Mouse (Mus musculus) hindbrain, embryonic 14.5 days (tissue): ENCODE measurements around the gene Olfr1200. TPM values are rescaled to one million over a fixed set of nuclear protein-coding genes. Genes with fewer than 3 reads are reported as not detected.

Experiments used
- ATAC-seq: fragments of 200-750 bp; cut with Nextera tagmentation; 2 replicates; pipeline ENCODE4 v1.8.0; 2017; ENCODE audit warnings: moderate number of reproducible peaks, mild to moderate bottlenecking, moderate TSS enrichment, moderate library complexity; ENCODE audit not compliant: low FRiP score
- DNase-seq: peaks from one replicate; pipeline ENCODE4 v3.0.0-alpha.2; 2015; ENCODE audit warnings: low spot score
- H3K27ac ChIP-seq: fragments of 300-500 bp; sonication (generic); 2 replicates; pipeline ENCODE4 v1.5.1; 2014; ENCODE audit warnings: mild to moderate bottlenecking, moderate library complexity
- H3K27me3 ChIP-seq: fragments of 300-500 bp; sonication (generic); 2 replicates; pipeline ENCODE4 v1.6.1; 2014; ENCODE audit warnings: mild to moderate bottlenecking, low read length, mixed read lengths; ENCODE audit not compliant: control insufficient read depth, insufficient read depth
- H3K36me3 ChIP-seq: fragments of 300-500 bp; sonication (generic); replicated peaks from 2 replicates; pipeline ENCODE4 v1.6.1; 2014; ENCODE audit not compliant: control insufficient read depth, insufficient read depth
- H3K4me1 ChIP-seq: fragments of 300-500 bp; sonication (generic); replicated peaks from 2 replicates; pipeline ENCODE4 v1.6.1; 2014; ENCODE audit warnings: antibody characterized with exemption, low read length, mixed read lengths; ENCODE audit not compliant: control insufficient read depth, insufficient read depth
- H3K4me2 ChIP-seq: fragments of 300-500 bp; sonication (generic); replicated peaks from 2 replicates; pipeline ENCODE4 v1.6.1; 2014; ENCODE audit warnings: mild to moderate bottlenecking, moderate library complexity
- H3K4me3 ChIP-seq: fragments of 300-500 bp; sonication (generic); replicated peaks from 2 replicates; pipeline ENCODE4 v1.5.1; 2014; ENCODE audit warnings: mild to moderate bottlenecking, low read length
- H3K9ac ChIP-seq: fragments of 300-500 bp; sonication (generic); 2 replicates; pipeline ENCODE4 v1.6.1; 2014
- H3K9me3 ChIP-seq: fragments of 300-500 bp; sonication (generic); 2 replicates; pipeline ENCODE4 v1.6.1; 2016; ENCODE audit warnings: low read length; ENCODE audit not compliant: control insufficient read depth
- WGBS: fragments of 180-500 bp; shearing (Covaris S2); extraction: QIAGEN DNeasy Blood & Tissue Kit; methylation state at CpG from one replicate; pipeline ENCODE4 v1.1.7; 2014; 5-methylcytosine and 5-hydroxymethylcytosine counted together
- polyA plus RNA-seq: library from polyadenylated mRNA; unstranded; fragments of >200 nt; fragmentation: Nextera tagmentation; extraction: Ambion mirVana; gene quantifications from 2 replicates; pipeline ENCODE4 v1.2.1, GENCODE M21; 2014

The Olfr1200 gene
- polyA plus RNA-seq, result not detected in 2 replicates

GRCm38 (mm10) chr2:88770388-88770787, at the start of gene Olfr1200:
Gene Olfr1200, minus strand, starts transcription at chr2:88770488.
- H3K4me3 ChIP-seq, result no peak within 1 kb of the TSS
- no peak for DNase-seq
- ATAC-seq, result no peak
- no peak within 1 kb of the TSS for H3K4me2 ChIP-seq
- 88% methylated on average over 2 of the region's 2 CpGs for WGBS
- no peaks in the 10 kb centered on the region for H3K4me1 ChIP-seq
- H3K27ac ChIP-seq, result no peak within 1 kb of the TSS
- H3K36me3 ChIP-seq, result no peaks in the 10 kb centered on the region
- no peak within 1 kb of the TSS for H3K9ac ChIP-seq
- no peaks in the 10 kb centered on the region for H3K9me3 ChIP-seq
- no peaks in the 10 kb centered on the region for H3K27me3 ChIP-seq

- Histone ChIP-seq H3K9ac (no peak within 1 kb of the TSS), H3K4me1 (no peaks in the 10 kb centered on the region), H3K4me2 (no peak within 1 kb of the TSS), H3K36me3 (no peaks in the 10 kb centered on the region), H3K27me3 (no peaks in the 10 kb centered on the region), H3K27ac (no peak within 1 kb of the TSS), H3K9me3 (no peaks in the 10 kb centered on the region), H3K4me3 (no peak within 1 kb of the TSS)
- no peak for DNase-seq
- 87% methylated on average over 1 of the region's 1 CpGs for WGBS
- ATAC-seq, result no peak
These were observed 43.9 kb upstream of the Olfr1200 start, which contains the start of gene Olfr1202 for GRCm38 (mm10) chr2:88814196-88814595. Gene Olfr1202, plus strand, starts transcription at chr2:88814496.

- WGBS, result 83% methylated on average over 6 of the region's 6 CpGs
- ATAC-seq (no peak), DNase-seq (no peak)
- H3K4me3 ChIP-seq, result no peak within 1 kb of the TSS
- H3K27me3 ChIP-seq, result no peaks in the 10 kb centered on the region
- no peak within 1 kb of the TSS for H3K4me2 ChIP-seq
- no peaks in the 10 kb centered on the region for H3K36me3 ChIP-seq
- H3K4me1 ChIP-seq, result no peaks in the 10 kb centered on the region
- no peak within 1 kb of the TSS for H3K27ac ChIP-seq
- no peaks in the 10 kb centered on the region for H3K9me3 ChIP-seq
- no peak within 1 kb of the TSS for H3K9ac ChIP-seq
These were observed 22.4 kb upstream of the Olfr1200 start, which contains the start of gene Olfr1201 for GRCm38 (mm10) chr2:88792736-88793135. Gene Olfr1201, plus strand, starts transcription at chr2:88793036.

- no peak for DNase-seq
- Histone ChIP-seq H3K36me3 (no peaks in the 10 kb centered on the region), H3K9ac (no peak within 1 kb of the TSS), H3K4me3 (no peak within 1 kb of the TSS), H3K4me2 (no peak within 1 kb of the TSS), H3K27ac (no peak within 1 kb of the TSS), H3K9me3 (no peaks in the 10 kb centered on the region), H3K27me3 (no peaks in the 10 kb centered on the region), H3K4me1 (no peaks in the 10 kb centered on the region)
- ATAC-seq, result no peak
- WGBS, result 88% methylated on average over 2 of the region's 2 CpGs
These were observed 9.9 kb downstream of the Olfr1200 start, which contains the start of gene Olfr1199 for GRCm38 (mm10) chr2:88760369-88760768. Gene Olfr1199, minus strand, starts transcription at chr2:88760469.

GRCm38 (mm10) chr2:88751270-88751669, 19.0 kb downstream of the Olfr1200 start, which contains the start of gene Olfr1198:
Gene Olfr1198, minus strand, starts transcription at chr2:88751370.
- H3K36me3 ChIP-seq, result no peaks in the 10 kb centered on the region

GRCm38 (mm10) chr2:88743379-88743778, 26.9 kb downstream of the Olfr1200 start:
- ATAC-seq, result no peak
- WGBS, result 76% methylated on average over 3 of the region's 3 CpGs

More at GRCm38 (mm10) chr2:88751270-88751669, 19.0 kb downstream of the Olfr1200 start, which contains the start of gene Olfr1198:
- DNase-seq (no peak), ATAC-seq (no peak)
- Histone ChIP-seq H3K4me1 (no peaks in the 10 kb centered on the region), H3K9ac (no peak within 1 kb of the TSS), H3K4me2 (no peak within 1 kb of the TSS), H3K27me3 (no peaks in the 10 kb centered on the region), H3K4me3 (no peak within 1 kb of the TSS), H3K9me3 (no peaks in the 10 kb centered on the region), H3K27ac (no peak within 1 kb of the TSS)
- WGBS, result 94% methylated on average over 2 of the region's 2 CpGs

GRCm38 (mm10) chr2:88732266-88732665, 38.0 kb downstream of the Olfr1200 start, which contains the start of gene Olfr1197:
Gene Olfr1197, minus strand, starts transcription at chr2:88732366.
- H3K9ac ChIP-seq, result no peak within 1 kb of the TSS
- H3K36me3 ChIP-seq, result no peaks in the 10 kb centered on the region
- no peaks in the 10 kb centered on the region for H3K4me1 ChIP-seq
- H3K27ac ChIP-seq, result no peak within 1 kb of the TSS
- H3K4me2 ChIP-seq, result no peak within 1 kb of the TSS
- ATAC-seq, result no peak
- 91% methylated on average over 1 of the region's 1 CpGs for WGBS
- no peak within 1 kb of the TSS for H3K4me3 ChIP-seq
- H3K9me3 ChIP-seq, result no peaks in the 10 kb centered on the region
- no peaks in the 10 kb centered on the region for H3K27me3 ChIP-seq
- no peak for DNase-seq

More at GRCm38 (mm10) chr2:88743379-88743778, 26.9 kb downstream of the Olfr1200 start:
- H3K4me3 ChIP-seq, result no peak overlapping the region
- no peak overlapping the region for H3K27ac ChIP-seq
- H3K36me3 ChIP-seq, result no peaks in the 10 kb centered on the region
- no peaks in the 10 kb centered on the region for H3K4me1 ChIP-seq
- H3K27me3 ChIP-seq, result no peaks in the 10 kb centered on the region
- no peak overlapping the region for H3K4me2 ChIP-seq
- H3K9me3 ChIP-seq, result no peaks in the 10 kb centered on the region
- H3K9ac ChIP-seq, result no peak overlapping the region
- no peak for DNase-seq

Other genes with a start within 250 kb of the Olfr1200 start
- gene Olfr1188, start 213.6 kb downstream of the Olfr1200 start, polyA plus RNA-seq, result not detected in 2 replicates
- gene Olfr1189, start 184.0 kb downstream of the Olfr1200 start, polyA plus RNA-seq, result not detected in 2 replicates
- gene Olfr1191-ps1, start 129.9 kb downstream of the Olfr1200 start, polyA plus RNA-seq, result not detected in 2 replicates
- gene Olfr1192-ps1, start 122.0 kb downstream of the Olfr1200 start, polyA plus RNA-seq, result not detected in 2 replicates
- gene Olfr1193, start 94.9 kb downstream of the Olfr1200 start, polyA plus RNA-seq, result not detected in 2 replicates
- not detected in 2 replicates for gene Olfr1195, start 81.3 kb downstream of the Olfr1200 start, polyA plus RNA-seq
- gene Olfr1196, start 65.9 kb downstream of the Olfr1200 start, polyA plus RNA-seq, result not detected in 2 replicates
- not detected in 2 replicates for gene Olfr1197, start 38.1 kb downstream of the Olfr1200 start, polyA plus RNA-seq
- not detected in 2 replicates for gene Olfr1198, start 19.1 kb downstream of the Olfr1200 start, polyA plus RNA-seq
- not detected in 2 replicates for gene Olfr1199, start 10.0 kb downstream of the Olfr1200 start, polyA plus RNA-seq
- not detected in 2 replicates for gene Olfr1201, start 22.5 kb upstream of the Olfr1200 start, polyA plus RNA-seq
- not detected in 2 replicates for gene Olfr1202, start 44.0 kb upstream of the Olfr1200 start, polyA plus RNA-seq
- not detected in 2 replicates for gene Olfr1205, start 59.2 kb upstream of the Olfr1200 start, polyA plus RNA-seq
- gene Olfr1204, start 78.8 kb upstream of the Olfr1200 start, polyA plus RNA-seq, result not detected in 2 replicates
- gene Olfr1206, start 92.7 kb upstream of the Olfr1200 start, polyA plus RNA-seq, result not detected in 2 replicates
- gene Olfr1208, start 131.8 kb upstream of the Olfr1200 start, polyA plus RNA-seq, result not detected in 2 replicates
- not detected in 2 replicates for gene Olfr1209, start 144.7 kb upstream of the Olfr1200 start, polyA plus RNA-seq
- gene Olfr1211, start 167.6 kb upstream of the Olfr1200 start, polyA plus RNA-seq, result not detected in 2 replicates
- not detected in 2 replicates for gene Olfr1212, start 183.5 kb upstream of the Olfr1200 start, polyA plus RNA-seq
- 0.10 TPM in 1 of 2 replicates, not detected in the other for gene Gm13762, start 209.8 kb upstream of the Olfr1200 start, polyA plus RNA-seq
- gene Olfr1214, start 222.2 kb upstream of the Olfr1200 start, polyA plus RNA-seq, result not detected in 2 replicates
- gene Olfr1215, start 236.5 kb upstream of the Olfr1200 start, polyA plus RNA-seq, result not detected in 2 replicates
- gene Olfr1216, start 247.9 kb upstream of the Olfr1200 start, polyA plus RNA-seq, result not detected in 2 replicates